Mouse (Mus musculus) ES-Bruce4 (cell line): ENCODE results near the gene Lrrc9.

Source experiments
- CTCF ChIP-seq: IDR thresholded peaks from one replicate; pipeline ENCODE4 v1.8.1; 2011; ENCODE audit warnings: low read depth, low read length
- EP300 ChIP-seq: IDR thresholded peaks from 2 replicates; pipeline ENCODE4 v1.6.1; 2011; ENCODE audit warnings: low read depth, low read length; ENCODE audit not compliant: insufficient read depth
- POLR2A ChIP-seq: IDR thresholded peaks from one replicate; pipeline ENCODE4 v1.8.1; 2011; ENCODE audit warnings: low read length; ENCODE audit not compliant: insufficient read depth

- TF ChIP-seq POLR2A (no peak), CTCF (no peak), EP300 (no peak)
These were observed 77.7 kb downstream of the Lrrc9 start for GRCm38 (mm10) chr12:72519352-72519751.
